Mouse (Mus musculus) neural tube, embryonic 14.5 days (tissue): Measurements from ENCODE around the gene Scg5. TPM values are rescaled to one million over a fixed set of nuclear protein-coding genes. Genes with fewer than 3 reads are reported as not detected.
A peak's percentile ranks its signal among the peaks of the same experiment; 100 is the strongest.

ENCODE experiments used
- ATAC-seq: fragments of 200-750 bp; cut with Nextera tagmentation; 2 replicates; pipeline ENCODE4 v1.8.0; 2017; ENCODE audit warnings: low read depth, mild to moderate bottlenecking, moderate TSS enrichment, moderate library complexity
- H3K27ac ChIP-seq: fragments of 300-500 bp; sonication (generic); 2 replicates; pipeline ENCODE4 v1.5.1; 2014; ENCODE audit warnings: low read depth, mild to moderate bottlenecking, control low read depth, low read length, moderate library complexity, mixed read lengths
- H3K27me3 ChIP-seq: fragments of 300-500 bp; sonication (generic); 2 replicates; pipeline ENCODE4 v1.6.1; 2014; ENCODE audit warnings: low read length; ENCODE audit not compliant: control insufficient read depth, insufficient read depth
- H3K36me3 ChIP-seq: fragments of 300-500 bp; sonication (generic); 2 replicates; pipeline ENCODE4 v1.6.1; 2014; ENCODE audit warnings: low read length, mixed read lengths; ENCODE audit not compliant: control insufficient read depth, insufficient read depth
- H3K4me1 ChIP-seq: fragments of 300-500 bp; sonication (generic); 2 replicates; pipeline ENCODE4 v1.6.1; 2014; ENCODE audit warnings: low read length; ENCODE audit not compliant: control insufficient read depth, insufficient read depth
- H3K4me2 ChIP-seq: fragments of 300-500 bp; sonication (generic); 2 replicates; pipeline ENCODE4 v1.6.1; 2014; ENCODE audit warnings: mild to moderate bottlenecking, low read depth, low read length, control low read depth
- H3K4me3 ChIP-seq: fragments of 300-500 bp; sonication (generic); 2 replicates; pipeline ENCODE4 v1.5.1; 2014; ENCODE audit warnings: low read depth, low read length, control low read depth, mixed read lengths
- H3K9ac ChIP-seq: fragments of 300-500 bp; sonication (generic); replicated peaks from 2 replicates; pipeline ENCODE4 v1.6.1; 2014; ENCODE audit warnings: low read depth, mild to moderate bottlenecking, control low read depth, low read length, mixed read lengths
- H3K9me3 ChIP-seq: fragments of 300-500 bp; sonication (generic); 2 replicates; pipeline ENCODE4 v1.6.1; 2016; ENCODE audit warnings: low read length; ENCODE audit not compliant: control insufficient read depth
- WGBS: fragments of 180-500 bp; shearing (Covaris S2); extraction: QIAGEN DNeasy Blood & Tissue Kit; methylation state at CpG from one replicate; pipeline ENCODE4 v1.1.7; 2014; 5-methylcytosine and 5-hydroxymethylcytosine counted together
- polyA plus RNA-seq: library from polyadenylated mRNA; unstranded; fragments of >200 nt; fragmentation: Nextera tagmentation; extraction: Ambion mirVana; gene quantifications from 2 replicates; pipeline ENCODE4 v1.2.1, GENCODE M21; 2014

The Scg5 gene
- polyA plus RNA-seq, 1 experiment from 2014 or later, result 315 TPM

GRCm38 (mm10) chr2:113817681-113818606 lies 11.0 kb downstream of the Scg5 start:
- Histone ChIP-seq H3K36me3 (no peaks in the 10 kb centered on the region), H3K27me3 (no peaks in the 10 kb centered on the region), H3K27ac (no peak overlapping the region), H3K4me3 (no peak overlapping the region), H3K4me1 (no peaks in the 10 kb centered on the region), H3K9me3 (no peaks in the 10 kb centered on the region), H3K9ac (no peak overlapping the region), H3K4me2 (no peak overlapping the region)
- ATAC-seq, result peak; percentile 46; the same call in 1 of the 2 replicates
- WGBS, result 67% methylated on average over 14 of the region's 14 CpGs

GRCm38 (mm10) chr2:113807640-113808039 lies 21.3 kb downstream of the Scg5 start:
- no peaks in the 10 kb centered on the region for H3K36me3 ChIP-seq
- no peak overlapping the region for H3K4me3 ChIP-seq
- H3K9ac ChIP-seq, result no peak overlapping the region
- no peak overlapping the region for H3K4me2 ChIP-seq
- H3K27ac ChIP-seq, result no peak overlapping the region
- no peak for ATAC-seq
- no peaks in the 10 kb centered on the region for H3K4me1 ChIP-seq
- WGBS, result 27% methylated on average over 9 of the region's 9 CpGs
- H3K27me3 ChIP-seq, result no peaks in the 10 kb centered on the region
- H3K9me3 ChIP-seq, result no peaks in the 10 kb centered on the region

GRCm38 (mm10) chr2:113806851-113807577 lies 21.9 kb downstream of the Scg5 start:
- no peaks in the 10 kb centered on the region for H3K9me3 ChIP-seq
- 63% methylated on average over 10 of the region's 10 CpGs for WGBS
- no peak overlapping the region for H3K9ac ChIP-seq
- no peaks in the 10 kb centered on the region for H3K27me3 ChIP-seq
- no peaks in the 10 kb centered on the region for H3K4me1 ChIP-seq
- H3K36me3 ChIP-seq, result no peaks in the 10 kb centered on the region
- no peak for ATAC-seq
- H3K27ac ChIP-seq, result no peak overlapping the region
- no peak overlapping the region for H3K4me3 ChIP-seq
- no peak overlapping the region for H3K4me2 ChIP-seq

GRCm38 (mm10) chr2:113805765-113806164 lies 23.2 kb downstream of the Scg5 start:
- H3K4me1 ChIP-seq, result no peaks in the 10 kb centered on the region
- H3K36me3 ChIP-seq, result no peaks in the 10 kb centered on the region
- no peaks in the 10 kb centered on the region for H3K27me3 ChIP-seq
- 81% methylated on average over 4 of the region's 4 CpGs for WGBS
- no peak overlapping the region for H3K9ac ChIP-seq
- H3K4me3 ChIP-seq, result no peak overlapping the region
- H3K4me2 ChIP-seq, result no peak overlapping the region
- H3K9me3 ChIP-seq, result no peaks in the 10 kb centered on the region
- ATAC-seq, result no peak
- H3K27ac ChIP-seq, result no peak overlapping the region

- Histone ChIP-seq H3K4me3 (no peak overlapping the region), H3K4me2 (no peak overlapping the region), H3K36me3 (no peaks in the 10 kb centered on the region), H3K9ac (no peak overlapping the region), H3K4me1 (no peaks in the 10 kb centered on the region), H3K27ac (no peak overlapping the region), H3K9me3 (no peaks in the 10 kb centered on the region), H3K27me3 (no peaks in the 10 kb centered on the region)
- ATAC-seq, result no peak
- WGBS, result 24% methylated on average over 1 of the region's 1 CpGs
Observed at GRCm38 (mm10) chr2:113803753-113804152, 25.2 kb downstream of the Scg5 start.

GRCm38 (mm10) chr2:113800846-113801245 lies 28.1 kb downstream of the Scg5 start:
- no peaks in the 10 kb centered on the region for H3K36me3 ChIP-seq
- H3K9me3 ChIP-seq, result no peaks in the 10 kb centered on the region
- no peak for ATAC-seq
- H3K27ac ChIP-seq, result no peak overlapping the region
- H3K4me2 ChIP-seq, result no peak overlapping the region
- no peaks in the 10 kb centered on the region for H3K27me3 ChIP-seq
- 84% methylated on average over 5 of the region's 5 CpGs for WGBS
- H3K4me3 ChIP-seq, result no peak overlapping the region
- H3K4me1 ChIP-seq, result no peaks in the 10 kb centered on the region
- H3K9ac ChIP-seq, result no peak overlapping the region

- ATAC-seq, result no peak
- no peaks in the 10 kb centered on the region for H3K36me3 ChIP-seq
- no peaks in the 10 kb centered on the region for H3K4me1 ChIP-seq
- no peak overlapping the region for H3K27ac ChIP-seq
- no peak overlapping the region for H3K4me3 ChIP-seq
- WGBS, result 79% methylated on average over 13 of the region's 13 CpGs
- no peaks in the 10 kb centered on the region for H3K9me3 ChIP-seq
- H3K27me3 ChIP-seq, result no peaks in the 10 kb centered on the region
- no peak overlapping the region for H3K9ac ChIP-seq
- no peak overlapping the region for H3K4me2 ChIP-seq
Observed at GRCm38 (mm10) chr2:113798605-113799004, 30.3 kb downstream of the Scg5 start.

- H3K4me2 ChIP-seq, result no peak overlapping the region
- 65% methylated on average over 4 of the region's 4 CpGs for WGBS
- no peak overlapping the region for H3K4me3 ChIP-seq
- H3K9ac ChIP-seq, result no peak overlapping the region
- H3K4me1 ChIP-seq, result no peaks in the 10 kb centered on the region
- no peak for ATAC-seq
- H3K27ac ChIP-seq, result no peak overlapping the region
- no peaks in the 10 kb centered on the region for H3K9me3 ChIP-seq
- H3K36me3 ChIP-seq, result no peaks in the 10 kb centered on the region
- H3K27me3 ChIP-seq, result no peaks in the 10 kb centered on the region
Observed at GRCm38 (mm10) chr2:113795186-113795585, 33.7 kb downstream of the Scg5 start.

- no peak for ATAC-seq
- Histone ChIP-seq H3K4me1 (no peaks in the 10 kb centered on the region), H3K4me3 (no peak overlapping the region), H3K9me3 (no peaks in the 10 kb centered on the region), H3K4me2 (no peak overlapping the region), H3K27ac (no peak overlapping the region), H3K9ac (no peak overlapping the region), H3K27me3 (no peaks in the 10 kb centered on the region), H3K36me3 (no peaks in the 10 kb centered on the region)
- 92% methylated on average over 3 of the region's 3 CpGs for WGBS
Observed at GRCm38 (mm10) chr2:113793521-113793920, 35.4 kb downstream of the Scg5 start.
